Mouse (Mus musculus) kidney, adult 2 months (tissue): ENCODE results near the gene Tlcd2. TPM values are rescaled to one million over a fixed set of nuclear protein-coding genes. Genes with fewer than 3 reads are reported as not detected.
A peak's percentile ranks its signal among the peaks of the same experiment; 100 is the strongest.

Experiments
- DNase-seq: peaks from one replicate; pipeline ENCODE4 v3.0.0; 2021
- H3K27ac ChIP-seq: fragments of 200-500 bp; 2 replicates; pipeline ENCODE4 v1.5.1; 2012; ENCODE audit warnings: low read depth, low read length, control low read depth, inconsistent platforms; ENCODE audit not compliant: insufficient read depth
- H3K27me3 ChIP-seq: fragments of 200-500 bp; replicated peaks from 2 replicates; pipeline ENCODE4 v1.6.1; 2012; ENCODE audit warnings: mild to moderate bottlenecking, moderate library complexity, low read length, inconsistent platforms; ENCODE audit not compliant: control insufficient read depth, insufficient read depth
- H3K36me3 ChIP-seq: fragments of 200-500 bp; 2 replicates; pipeline ENCODE4 v1.6.1; 2012; ENCODE audit warnings: mild to moderate bottlenecking, moderate library complexity, low read length, inconsistent platforms; ENCODE audit not compliant: control insufficient read depth, insufficient read depth
- H3K4me1 ChIP-seq: fragments of 200-500 bp; 2 replicates; pipeline ENCODE4 v1.6.1; 2011; ENCODE audit warnings: low read length; ENCODE audit not compliant: control insufficient read depth, insufficient read depth
- H3K4me3 ChIP-seq: fragments of 200-500 bp; 2 replicates; pipeline ENCODE4 v1.5.1; 2011; ENCODE audit warnings: mild to moderate bottlenecking, low read depth, low read length, control low read depth; ENCODE audit not compliant: insufficient read depth
- CTCF ChIP-seq: fragments of 200-500 bp; conservative IDR thresholded peaks from 2 replicates; pipeline ENCODE4 v1.5.1; 2011; ENCODE audit warnings: low read depth, mild to moderate bottlenecking, control low read depth, low read length, moderate library complexity, mixed read lengths; ENCODE audit not compliant: insufficient read depth, insufficient read length
- POLR2A ChIP-seq: fragments of 200-500 bp; IDR thresholded peaks from one replicate; pipeline ENCODE4 v1.6.1; 2011; ENCODE audit warnings: low read depth, low read length, control low read depth
- WGBS: fragments of 180-500 bp; shearing (Covaris S2); methylation state at CpG from one replicate; pipeline ENCODE4 v1.1.7; 2018; 5-methylcytosine and 5-hydroxymethylcytosine counted together
- polyA plus RNA-seq: library from polyadenylated mRNA; depleted of rRNA; stranded (reverse); fragments of >200 nt; gene quantifications from 2 replicates; pipeline ENCODE4 v1.2.3, GENCODE M21; 2012

Tlcd2 gene
- polyA plus RNA-seq, 1 experiment, result 14.6 TPM

DNA sequence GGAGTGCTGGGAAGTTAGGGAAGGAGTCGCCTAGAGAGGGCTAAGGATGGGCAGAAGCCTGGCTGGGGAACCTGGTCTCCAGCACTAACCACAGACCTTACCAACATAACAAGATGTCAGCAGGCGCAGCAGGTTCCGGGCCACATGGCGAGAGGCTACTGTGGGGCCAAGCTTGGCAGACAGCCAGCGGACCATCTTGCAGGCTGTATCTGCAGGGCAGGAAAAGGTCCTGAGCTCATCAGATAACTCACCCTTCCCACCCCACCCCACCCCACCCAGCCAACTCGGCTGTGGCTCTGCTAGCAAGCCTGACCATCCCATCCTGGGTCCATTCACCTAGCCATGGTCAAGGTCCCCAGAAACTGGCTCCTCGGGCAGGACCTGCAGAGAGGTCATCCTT, 11.8 kb upstream of the Tlcd2 start:
- no peak for TF ChIP-seq CTCF
- no peak for TF ChIP-seq POLR2A
- H3K27ac ChIP-seq, result no peak overlapping the region
- DNase-seq, result no peak
- no peak overlapping the region for H3K4me3 ChIP-seq
- peaks cover 7% of the 10 kb centered on the region for H3K36me3 ChIP-seq
- no peaks in the 10 kb centered on the region for H3K27me3 ChIP-seq
- H3K4me1 ChIP-seq, result peaks cover 6% of the 10 kb centered on the region
- WGBS, result 68% methylated on average over 7 of the region's 7 CpGs

GRCm38 (mm10) chr11:75450304-75450908, 11.1 kb upstream of the Tlcd2 start:
- H3K4me3 ChIP-seq, result no peak overlapping the region
- H3K4me1 ChIP-seq, result peaks cover 13% of the 10 kb centered on the region
- peaks cover 4% of the 10 kb centered on the region for H3K36me3 ChIP-seq
- TF ChIP-seq POLR2A (no peak), CTCF (no peak)
- DNase-seq, result no peak
- 79% methylated on average over 8 of the region's 8 CpGs for WGBS
- H3K27me3 ChIP-seq, result no peaks in the 10 kb centered on the region
- no peak overlapping the region for H3K27ac ChIP-seq

GRCm38 (mm10) chr11:75450936-75451335, 10.6 kb upstream of the Tlcd2 start:
- no peaks in the 10 kb centered on the region; the same call in none of the 2 replicates for H3K36me3 ChIP-seq
- no peaks in the 10 kb centered on the region for H3K27me3 ChIP-seq
- TF ChIP-seq CTCF (no peak), POLR2A (no peak)
- WGBS, result 88% methylated on average over 15 of the region's 15 CpGs
- no peak overlapping the region for H3K4me3 ChIP-seq
- no peak overlapping the region for H3K27ac ChIP-seq
- no peak for DNase-seq
- peaks cover 14% of the 10 kb centered on the region for H3K4me1 ChIP-seq

GRCm38 (mm10) chr11:75452081-75452480, 9.4 kb upstream of the Tlcd2 start:
- H3K36me3 ChIP-seq, result no peaks in the 10 kb centered on the region; the same call in none of the 2 replicates
- 88% methylated on average over 8 of the region's 8 CpGs for WGBS
- no peak overlapping the region for H3K27ac ChIP-seq
- no peak for DNase-seq
- H3K27me3 ChIP-seq, result no peaks in the 10 kb centered on the region
- TF ChIP-seq CTCF, result no peak
- TF ChIP-seq POLR2A, result no peak
- H3K4me1 ChIP-seq, result peaks cover 14% of the 10 kb centered on the region
- no peak overlapping the region for H3K4me3 ChIP-seq

DNA sequence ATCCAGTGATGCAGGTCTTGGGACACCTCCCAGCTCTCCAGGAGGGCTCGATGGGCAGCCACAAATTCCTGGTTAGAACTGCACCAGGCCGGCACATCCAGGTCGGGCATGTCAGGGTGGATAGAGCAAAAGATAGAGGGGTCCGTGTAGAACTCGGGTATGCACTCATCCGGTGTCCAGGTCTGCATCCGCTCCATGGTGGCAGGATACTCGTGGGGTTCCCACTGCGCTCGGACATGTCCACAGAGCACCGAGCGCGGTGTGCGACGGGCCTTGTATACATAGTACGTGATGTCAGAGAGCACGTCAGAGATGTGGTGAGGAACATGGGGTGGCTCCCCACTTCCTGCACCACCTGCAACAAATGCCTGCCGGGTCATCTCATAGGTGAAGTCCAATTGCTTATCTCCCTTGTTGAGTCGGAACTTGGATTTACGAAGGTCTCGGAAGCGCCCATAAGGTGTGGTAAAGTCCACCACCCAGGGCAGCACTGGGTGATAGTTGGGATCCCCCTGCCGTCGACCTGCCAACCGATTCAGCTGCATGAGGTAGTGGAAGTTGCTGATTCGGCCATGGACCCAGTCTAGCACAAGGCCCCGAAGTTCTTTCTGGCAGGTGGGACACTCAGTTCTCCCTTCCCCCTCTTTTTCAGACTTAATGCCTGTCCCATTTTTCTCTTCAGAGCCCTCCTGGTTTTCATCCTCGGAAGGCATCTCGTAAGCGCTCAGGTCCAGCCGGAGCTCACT, 8.5 kb upstream of the Tlcd2 start:
- Histone ChIP-seq H3K36me3 (no peaks in the 10 kb centered on the region; the same call in none of the 2 replicates), H3K4me1 (peaks cover 14% of the 10 kb centered on the region), H3K4me3 (0 out of 2 replicates have a peak overlapping the region, but pooled peaks have one; percentile 75), H3K27ac (no peak overlapping the region), H3K27me3 (no peaks in the 10 kb centered on the region)
- no peak for TF ChIP-seq POLR2A
- no peak for TF ChIP-seq CTCF
- 91% methylated on average over 31 of the region's 31 CpGs for WGBS
- no peak for DNase-seq

DNA sequence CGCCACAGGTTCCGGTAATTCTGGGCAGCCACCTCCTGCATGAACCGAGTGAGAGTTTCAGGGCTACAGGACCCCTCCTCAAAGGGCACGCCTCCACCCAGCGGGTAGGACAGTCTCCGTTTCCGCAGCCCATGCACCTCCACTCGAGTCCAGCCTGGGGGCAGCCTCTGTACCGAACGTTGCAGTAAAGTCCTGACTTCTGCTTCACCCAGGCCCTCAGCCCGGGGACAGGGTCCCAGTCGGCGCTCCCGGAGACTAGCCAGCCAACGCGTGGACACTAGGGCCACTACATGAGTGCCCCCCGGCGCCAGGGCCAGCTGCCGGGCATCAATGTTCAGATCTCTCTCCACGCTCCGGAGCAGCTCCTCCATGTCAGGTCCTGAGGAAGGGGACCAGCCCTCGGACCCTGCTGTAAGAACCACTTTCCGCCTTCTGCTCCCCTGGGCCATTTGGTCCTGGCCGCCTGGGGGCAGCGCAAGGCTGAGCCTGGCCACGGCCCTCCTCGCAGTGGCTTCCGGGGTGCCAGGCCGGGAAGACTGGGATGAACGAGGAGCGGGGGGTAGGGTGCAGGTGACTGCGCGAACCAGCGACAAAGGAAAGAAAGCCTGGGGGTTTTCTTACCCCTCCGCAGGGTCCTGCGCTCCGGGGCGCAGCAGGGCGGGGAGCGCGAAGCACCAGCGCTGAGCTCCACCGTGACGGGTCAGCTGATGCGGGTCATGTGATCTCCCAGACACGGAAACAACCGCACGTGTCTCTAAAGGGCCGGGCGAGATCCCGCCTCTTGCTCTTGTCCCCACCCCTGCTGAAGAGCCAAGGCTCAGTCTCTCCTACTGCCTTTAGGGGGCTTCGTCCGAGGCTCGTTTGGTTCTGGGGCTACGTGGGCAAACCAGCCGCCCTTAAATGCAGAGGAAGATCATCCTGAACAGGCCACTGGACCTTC, 7.3 kb upstream of the Tlcd2 start, which contains the start of gene Wdr81:
Gene Wdr81 (minus strand): TSS at position 727 of the 940 bp plus-strand sequence.
- Histone ChIP-seq H3K27me3 (no peaks in the 10 kb centered on the region), H3K36me3 (no peaks in the 10 kb centered on the region), H3K27ac (peak within 1 kb of the TSS; percentile 81), H3K4me1 (peaks cover 24% of the 10 kb centered on the region), H3K4me3 (peak within 1 kb of the TSS; percentile 75)
- DNase-seq, result peak; percentile 95
- 2% methylated on average over 56 of the region's 56 CpGs for WGBS
- TF ChIP-seq POLR2A (peak; percentile 26), CTCF (peak; percentile 40)
